8 mouse cellular contexts compared by ENCODE assay signal in the genomic region with DNA sequence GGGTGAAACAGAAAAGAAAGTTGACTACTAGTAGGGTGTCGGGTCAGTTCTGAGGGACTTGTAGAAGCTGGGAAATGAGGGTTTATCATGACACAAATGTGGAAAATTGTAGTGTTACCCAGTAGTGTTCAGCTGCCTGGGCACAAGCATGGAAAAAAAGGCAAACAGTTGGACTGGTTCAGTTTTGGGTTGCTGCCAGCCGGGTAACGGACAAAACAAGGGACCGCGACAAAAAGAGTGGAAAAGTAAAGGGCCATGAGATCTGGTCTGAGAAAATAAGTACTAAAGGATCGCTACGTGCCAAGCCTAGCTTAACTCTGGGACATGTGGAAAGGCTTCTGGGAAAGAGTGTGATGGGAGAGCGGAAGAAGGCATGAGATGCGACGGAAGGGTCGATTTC. TPM values are rescaled to one million over a fixed set of nuclear protein-coding genes. Genes with fewer than 3 reads are reported as not detected.
DNase-seq lines count a peak whose midpoint lies in the region; ATAC-seq and TF ChIP-seq lines count a peak whose summit lies in the region.

No protein-coding gene starts in this region.

- H3K4me2 ChIP-seq in lung, embryonic 14.5 days, result peak overlapping the region; percentile 72

- no peak for TF ChIP-seq CTCF in cerebellum, adult 2 months (IDR thresholded peaks at IDR 0.05; ENCODE audit: borderline replicate concordance, insufficient read depth, low read depth, low read length)
- no peak for TF ChIP-seq CTCF in lung, embryonic 14.5 days (IDR thresholded peaks at IDR 0.05; ENCODE audit: low read depth)
- no peak for TF ChIP-seq CTCF in olfactory bulb, adult 2 months (IDR thresholded peaks at IDR 0.05; ENCODE audit: insufficient read depth, low read depth, low read length)

- H3K4me3 ChIP-seq in cerebellum, adult 2 months (replicated peaks; ENCODE audit: insufficient read depth, low read depth, low read length), result peak overlapping the region; percentile 82
- H3K4me3 ChIP-seq in lung, embryonic 14.5 days (ENCODE audit: low read depth, low read length), result peak overlapping the region; percentile 62
- peak overlapping the region; percentile 74 for H3K4me3 ChIP-seq in limb, embryonic 10.5 days
- H3K4me3 ChIP-seq in olfactory bulb, adult 2 months (ENCODE audit: insufficient read depth, low read depth, low read length), result peak overlapping the region; percentile 61

- intact Hi-C loops in left cerebral cortex, postnatal 25 days (cut with DNase I), result loop anchor here (2.0 to 5.0 kb wide), 2 partner anchors 30 to 41 kb away; a partner anchor contains a TSS

- H3K36me3 ChIP-seq in lung, embryonic 14.5 days (ENCODE audit: insufficient read depth), result 0 out of 2 replicates have a peak, but pooled peaks cover 3% of the 10 kb centered on the region
- H3K36me3 ChIP-seq in limb, embryonic 10.5 days, result peaks cover 11% of the 10 kb centered on the region

- no peak for ATAC-seq in cerebellum, adult (ENCODE audit: insufficient number of reproducible peaks, low FRiP score, low TSS enrichment)
- no peak; the same call in 1 of the 2 replicates for ATAC-seq in lung, embryonic 14.5 days (ENCODE audit: insufficient read depth)

- peak overlapping the region; percentile 38; the same call in 1 of the 2 replicates for H3K27ac ChIP-seq in cerebellum, adult 2 months (ENCODE audit: insufficient read depth, low read length)
- H3K27ac ChIP-seq in lung, embryonic 14.5 days (ENCODE audit: low read depth), result peak overlapping the region; percentile 67
- peak overlapping the region; percentile 93 for H3K27ac ChIP-seq in limb, embryonic 10.5 days
- H3K27ac ChIP-seq in olfactory bulb, adult 2 months (ENCODE audit: insufficient read depth, low read depth, low read length), result 0 out of 2 replicates have a peak overlapping the region, but pooled peaks have one; percentile 31

- no peak for DNase-seq in cerebellum, adult 2 months
- DNase-seq in lung, embryonic 14.5 days, result no peak
- no peak for DNase-seq in lung, adult 18-20 months
- no peak for DNase-seq in limb, embryonic 10.5 days (ENCODE audit: low spot score)
- DNase-seq in left cerebral cortex, postnatal 25 days (ENCODE audit: low spot score in 2 of 2), result no peak
- DNase-seq in thymus, postnatal 4 days, result no peak

- no peak for TF ChIP-seq POLR2A in cerebellum, adult 2 months (IDR thresholded peaks at IDR 0.05; ENCODE audit: borderline replicate concordance, insufficient read depth, low read length)
- TF ChIP-seq POLR2A in olfactory bulb, adult 2 months (IDR thresholded peaks at IDR 0.05; ENCODE audit: insufficient read depth, low read depth, low read length), result no peak

- no peak overlapping the region for H3K9ac ChIP-seq in lung, embryonic 14.5 days

- H3K4me1 ChIP-seq in cerebellum, adult 2 months (ENCODE audit: control insufficient read depth, insufficient read depth, low read length), result peaks cover 3% of the 10 kb centered on the region; the same call in 1 of the 2 replicates
- no peaks in the 10 kb centered on the region; the same call in 1 of the 2 replicates for H3K4me1 ChIP-seq in lung, embryonic 14.5 days (ENCODE audit: insufficient read depth)
- H3K4me1 ChIP-seq in limb, embryonic 10.5 days, result peaks cover 23% of the 10 kb centered on the region
- peaks cover 6% of the 10 kb centered on the region for H3K4me1 ChIP-seq in olfactory bulb, adult 2 months (ENCODE audit: control insufficient read depth, insufficient read depth, low read length)

- 21% methylated on average over 11 of the region's 11 CpGs for WGBS in cerebellum, adult 2 months
- WGBS in lung, embryonic 14.5 days, result 37% methylated on average over 11 of the region's 11 CpGs
- WGBS in limb, embryonic 10.5 days, result 40% methylated on average over 11 of the region's 11 CpGs
- 33% methylated on average over 11 of the region's 11 CpGs for WGBS in olfactory bulb, adult 2 months

- H3K27me3 ChIP-seq in cerebellum, adult 2 months (ENCODE audit: control insufficient read depth, insufficient read depth, low read length), result no peaks in the 10 kb centered on the region
- no peaks in the 10 kb centered on the region for H3K27me3 ChIP-seq in lung, embryonic 14.5 days (ENCODE audit: insufficient read depth, low read length)
- H3K27me3 ChIP-seq in limb, embryonic 10.5 days (ENCODE audit: low read depth, poor library complexity, severe bottlenecking), result peaks cover 70% of the 10 kb centered on the region

- no peaks in the 10 kb centered on the region for H3K9me3 ChIP-seq in lung, embryonic 14.5 days (ENCODE audit: low read depth, low read length)
- H3K9me3 ChIP-seq in limb, embryonic 10.5 days (replicated peaks), result 0 out of 2 replicates have a peak, but pooled peaks cover 2% of the 10 kb centered on the region

RNA-seq across cellular contexts. Expression of a gene that starts 0.4 kb away (rescaled TPM):
- polyA plus RNA-seq in cerebellum, adult 2 months (2012; rRNA removed), result 16.8 and 16.9 TPM in 2 replicates
- polyA plus RNA-seq in lung, embryonic 14.5 days (2014; fragmentation: Nextera tagmentation; extraction: Ambion mirVana), result 14.5 and 14.6 TPM in 2 replicates
- 15.3 and 17.0 TPM in 2 replicates for polyA plus RNA-seq in limb, embryonic 10.5 days (2016; fragmentation: Nextera tagmentation; extraction: Ambion mirVana)
- polyA plus RNA-seq in olfactory bulb, adult 2 months (2012; ENCODE audit: insufficient read depth, insufficient read length, low replicate concordance, missing spikeins), result not detected in 2 replicates
- 10 to 100 TPM; 18.0 to 20.4 TPM for total RNA-seq in left cerebral cortex, postnatal 25 days (2021)

RNA-seq across cellular contexts. Expression of a gene that starts 29.2 kb away (rescaled TPM):
- polyA plus RNA-seq in cerebellum, adult 2 months (2012; rRNA removed), result 85.2 and 87.4 TPM in 2 replicates
- 27.0 and 29.4 TPM in 2 replicates for polyA plus RNA-seq in lung, embryonic 14.5 days (2014; fragmentation: Nextera tagmentation; extraction: Ambion mirVana)
- polyA plus RNA-seq in limb, embryonic 10.5 days (2016; fragmentation: Nextera tagmentation; extraction: Ambion mirVana), result 34.2 and 35.0 TPM in 2 replicates
- 94.1 and 633 TPM in 2 replicates for polyA plus RNA-seq in olfactory bulb, adult 2 months (2012; ENCODE audit: insufficient read depth, insufficient read length, low replicate concordance, missing spikeins)
- total RNA-seq in left cerebral cortex, postnatal 25 days (2021), result 100 to 1,000 TPM; 212 to 213 TPM

RNA-seq across cellular contexts. Expression of a gene that starts 50.0 kb away (rescaled TPM):
- polyA plus RNA-seq in cerebellum, adult 2 months (2012; rRNA removed), result 54.3 and 58.7 TPM in 2 replicates
- polyA plus RNA-seq in lung, embryonic 14.5 days (2014; fragmentation: Nextera tagmentation; extraction: Ambion mirVana), result 38.0 TPM in 2 replicates
- 59.1 and 68.9 TPM in 2 replicates for polyA plus RNA-seq in limb, embryonic 10.5 days (2016; fragmentation: Nextera tagmentation; extraction: Ambion mirVana)
- polyA plus RNA-seq in olfactory bulb, adult 2 months (2012; ENCODE audit: insufficient read depth, insufficient read length, low replicate concordance, missing spikeins), result not detected in 2 replicates
- total RNA-seq in left cerebral cortex, postnatal 25 days (2021), result 10 to 100 TPM; 70.1 to 80.7 TPM

Comparison
In these comparisons a context has a peak if more than half of its experiments do, and no peak if none do; other contexts are left out.
1. H3K27ac ChIP-seq: peak in every context shown above with its lines; median percentile 93 in limb, embryonic 10.5 days; 67 in lung, embryonic 14.5 days; 38 in cerebellum, adult 2 months; 31 in olfactory bulb, adult 2 months.
2. RNA of a gene that starts 0.4 kb away (polyA plus RNA-seq): 15.3 to 17.0 TPM in limb, embryonic 10.5 days, 16.8 to 16.9 TPM in cerebellum, adult 2 months and 14.5 to 14.6 TPM in lung, embryonic 14.5 days; not detected in olfactory bulb, adult 2 months; every median in the first group is over 10 times any median in the second.
3. Peak in every context shown above with its lines, with median percentiles within 50 percentile points of each other: H3K4me3 ChIP-seq.